ENCODE assay signal across 16 mouse cellular contexts in the genomic region with DNA sequence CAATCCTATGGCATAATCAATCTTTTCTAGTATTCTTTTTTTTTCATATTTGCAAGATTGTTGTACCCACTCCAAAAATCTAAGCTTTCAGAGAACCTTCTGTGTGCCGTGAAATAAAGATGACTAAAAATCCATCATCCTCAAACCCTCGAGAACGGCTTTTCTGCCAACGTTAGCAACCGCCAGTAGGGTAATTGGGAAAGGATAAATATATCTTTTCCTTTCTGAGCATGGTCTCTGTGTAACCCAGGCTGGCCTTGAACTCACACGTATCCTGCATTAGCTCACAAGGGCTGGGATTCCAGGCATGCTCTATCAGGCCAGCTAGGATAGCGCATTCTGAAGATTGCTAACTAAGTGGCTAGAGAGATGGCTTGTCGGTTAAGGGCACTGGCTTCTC.
"Had no signal": no experiment of that assay in that cellular context is flagged by ENCODE, and none has a peak within 500 bp of the region (broad histone marks: within the 10 kb centered on the region; RNA-seq: fewer than 3 reads in every experiment).

No protein-coding gene starts in this region.

- DNase-seq: lung, adult 2 months; lung, postnatal 14 days; lung, postnatal 36 days; midbrain, embryonic 14.5 days; right cerebral cortex, postnatal 14 days; thymus, adult 2 months; thymus, postnatal 25 days; thymus, postnatal 4 days had no signal

- H3K27me3 ChIP-seq: lung, embryonic 15.5 days; megakaryocyte, embryonic 14.5 days; midbrain, embryonic 12.5 days; neural tube, embryonic 12.5 days; stomach, embryonic 15.5 days had no signal

- H3K4me2 ChIP-seq: lung, embryonic 15.5 days; midbrain, embryonic 12.5 days; neural tube, embryonic 12.5 days; stomach, embryonic 15.5 days had no signal

- H3K27ac ChIP-seq: lung, embryonic 15.5 days; macrophage; midbrain, embryonic 12.5 days; neural tube, embryonic 12.5 days; stomach, embryonic 15.5 days; stomach, postnatal 0 days had no signal

- H3K36me3 ChIP-seq: lung, embryonic 15.5 days; midbrain, embryonic 12.5 days; neural tube, embryonic 12.5 days; stomach, embryonic 15.5 days had no signal

- H3K4me3 ChIP-seq: lung, embryonic 15.5 days; megakaryocyte, embryonic 14.5 days; midbrain, embryonic 12.5 days; neural tube, embryonic 12.5 days; stomach, embryonic 15.5 days had no signal

- H3K9ac ChIP-seq: lung, embryonic 15.5 days; midbrain, embryonic 12.5 days; neural tube, embryonic 12.5 days; stomach, embryonic 15.5 days had no signal

- H3K4me1 ChIP-seq: lung, embryonic 15.5 days; megakaryocyte, embryonic 14.5 days; midbrain, embryonic 12.5 days; neural tube, embryonic 12.5 days; stomach, embryonic 15.5 days had no signal

- H3K9me3 ChIP-seq: lung, embryonic 15.5 days; megakaryocyte, embryonic 14.5 days; midbrain, embryonic 12.5 days; neural tube, embryonic 12.5 days; stomach, embryonic 15.5 days had no signal

- ATAC-seq: lung, postnatal 0 days had no signal
